Mouse (Mus musculus) intestine, embryonic 15.5 days (tissue): ENCODE data around the gene Fgf2. TPM values are rescaled to one million over a fixed set of nuclear protein-coding genes. Genes with fewer than 3 reads are reported as not detected.

ENCODE experiments used
- ATAC-seq: fragments of 200-750 bp; cut with Nextera tagmentation; 2 replicates; pipeline ENCODE4 v1.8.0; 2017; ENCODE audit warnings: moderate TSS enrichment, moderate library complexity
- H3K27ac ChIP-seq: fragments of 300-500 bp; sonication (generic); 2 replicates; pipeline ENCODE4 v1.5.1; 2015; ENCODE audit warnings: mild to moderate bottlenecking, inconsistent platforms
- H3K27me3 ChIP-seq: fragments of 300-500 bp; sonication (generic); replicated peaks from 2 replicates; pipeline ENCODE4 v1.6.1; 2015; ENCODE audit warnings: inconsistent platforms
- H3K36me3 ChIP-seq: fragments of 300-500 bp; sonication (generic); 2 replicates; pipeline ENCODE4 v1.6.1; 2015; ENCODE audit warnings: inconsistent platforms
- H3K4me1 ChIP-seq: fragments of 300-500 bp; sonication (generic); replicated peaks from 2 replicates; pipeline ENCODE4 v1.6.1; 2015; ENCODE audit warnings: inconsistent platforms
- H3K4me2 ChIP-seq: fragments of 300-500 bp; sonication (generic); replicated peaks from 2 replicates; pipeline ENCODE4 v1.6.1; 2015; ENCODE audit warnings: mild to moderate bottlenecking, inconsistent platforms
- H3K4me3 ChIP-seq: fragments of 300-500 bp; sonication (generic); replicated peaks from 2 replicates; pipeline ENCODE4 v1.5.1; 2015; ENCODE audit warnings: inconsistent platforms
- H3K9ac ChIP-seq: fragments of 300-500 bp; sonication (generic); 2 replicates; pipeline ENCODE4 v1.6.1; 2015; ENCODE audit warnings: inconsistent platforms
- H3K9me3 ChIP-seq: fragments of 300-500 bp; sonication (generic); 2 replicates; pipeline ENCODE4 v1.6.1; 2016; ENCODE audit warnings: inconsistent platforms
- WGBS: fragments of 180-500 bp; shearing (Covaris S2); methylation state at CpG from one replicate; pipeline ENCODE4 v1.1.7; 2015; 5-methylcytosine and 5-hydroxymethylcytosine counted together
- polyA plus RNA-seq: library from polyadenylated mRNA; unstranded; fragments of >200 nt; fragmentation: Nextera tagmentation; extraction: Ambion mirVana; gene quantifications from 2 replicates; pipeline ENCODE4 v1.2.1, GENCODE M21; 2015

Gene Fgf2
- polyA plus RNA-seq, 1 experiment from 2014 or later: 2.5 TPM

- no peaks in the 10 kb centered on the region for H3K27me3 ChIP-seq
- WGBS: 87% methylated on average over 5 of the region's 5 CpGs
- no peak overlapping the region for H3K27ac ChIP-seq
- H3K4me2 ChIP-seq: no peak overlapping the region
- no peak for ATAC-seq
- H3K9ac ChIP-seq: no peak overlapping the region
- H3K36me3 ChIP-seq: no peaks in the 10 kb centered on the region
- H3K9me3 ChIP-seq: no peaks in the 10 kb centered on the region
- H3K4me3 ChIP-seq: no peak overlapping the region
- no peaks in the 10 kb centered on the region for H3K4me1 ChIP-seq
Measured at GRCm38 (mm10) chr3:37396930-37397608, 48.9 kb downstream of the Fgf2 start.

GRCm38 (mm10) chr3:37397646-37398045 is 49.5 kb downstream of the Fgf2 start:
- no peak overlapping the region for H3K9ac ChIP-seq
- no peaks in the 10 kb centered on the region for H3K4me1 ChIP-seq
- no peak overlapping the region for H3K4me2 ChIP-seq
- no peaks in the 10 kb centered on the region for H3K9me3 ChIP-seq
- no peak overlapping the region for H3K4me3 ChIP-seq
- no peaks in the 10 kb centered on the region for H3K36me3 ChIP-seq
- 76% methylated on average over 3 of the region's 3 CpGs for WGBS
- no peak for ATAC-seq
- H3K27me3 ChIP-seq: no peaks in the 10 kb centered on the region
- no peak overlapping the region for H3K27ac ChIP-seq

GRCm38 (mm10) chr3:37398661-37399395 is 50.7 kb downstream of the Fgf2 start:
- H3K4me2 ChIP-seq: no peak overlapping the region
- H3K27ac ChIP-seq: no peak overlapping the region
- no peak overlapping the region for H3K9ac ChIP-seq
- no peaks in the 10 kb centered on the region for H3K36me3 ChIP-seq
- H3K4me1 ChIP-seq: no peaks in the 10 kb centered on the region
- no peak overlapping the region for H3K4me3 ChIP-seq
- WGBS: 74% methylated on average over 7 of the region's 7 CpGs
- 0 out of 2 replicates have a peak, but pooled peaks have one; percentile 36 for ATAC-seq
- no peaks in the 10 kb centered on the region for H3K9me3 ChIP-seq
- no peaks in the 10 kb centered on the region for H3K27me3 ChIP-seq

- Histone ChIP-seq H3K9ac (no peak overlapping the region; the same call in 1 of the 2 replicates), H3K4me2 (no peak overlapping the region), H3K27me3 (no peaks in the 10 kb centered on the region), H3K27ac (0 out of 2 replicates have a peak overlapping the region, but pooled peaks have one; percentile 13), H3K4me1 (no peaks in the 10 kb centered on the region), H3K4me3 (no peak overlapping the region), H3K36me3 (no peaks in the 10 kb centered on the region), H3K9me3 (no peaks in the 10 kb centered on the region)
- WGBS: 75% methylated on average over 11 of the region's 11 CpGs
- no peak for ATAC-seq
Measured at GRCm38 (mm10) chr3:37401729-37402610, 53.8 kb downstream of the Fgf2 start.

DNA sequence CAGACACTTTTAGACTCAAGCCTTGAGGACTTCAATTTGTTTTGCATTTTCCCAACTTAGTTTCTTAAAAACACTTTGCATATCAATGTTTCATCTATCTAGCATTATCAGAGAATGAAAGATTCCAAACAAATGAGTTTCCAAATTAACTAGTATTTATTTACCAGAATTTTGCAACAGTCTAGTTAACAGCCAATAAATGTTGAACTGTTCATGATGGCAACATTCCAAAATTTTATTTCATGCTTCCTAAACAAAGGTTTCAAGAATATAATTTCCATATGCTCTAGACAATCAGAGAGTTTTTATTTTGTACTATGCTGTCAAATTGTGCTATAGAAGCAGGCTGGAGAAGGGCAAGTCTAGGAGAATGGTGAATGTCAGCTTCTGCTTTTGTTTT is 59.5 kb downstream of the Fgf2 start:
- Histone ChIP-seq H3K9me3 (no peaks in the 10 kb centered on the region), H3K4me2 (no peak overlapping the region), H3K4me3 (no peak overlapping the region), H3K27me3 (no peaks in the 10 kb centered on the region), H3K36me3 (no peaks in the 10 kb centered on the region), H3K9ac (no peak overlapping the region), H3K4me1 (no peaks in the 10 kb centered on the region), H3K27ac (no peak overlapping the region)
- no peak for ATAC-seq

DNA sequence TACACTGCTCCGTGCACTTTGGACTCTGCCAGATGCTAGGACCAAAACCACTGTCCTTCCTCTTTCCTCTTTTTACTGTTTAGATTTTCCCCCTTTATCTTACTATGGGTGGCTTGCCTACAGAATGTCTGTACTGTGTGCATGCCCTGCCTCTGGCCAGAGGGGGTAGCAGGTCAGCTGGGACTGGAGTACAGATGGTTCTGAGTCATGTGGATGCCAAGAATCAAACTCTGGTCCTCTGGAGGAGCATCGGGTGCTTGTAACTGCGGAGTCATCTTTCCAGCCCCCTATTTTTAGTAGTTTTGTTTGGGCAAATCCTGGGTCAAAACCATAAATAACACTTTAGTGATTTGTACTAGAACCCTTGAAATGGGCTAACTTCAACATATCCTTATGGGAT is 65.3 kb downstream of the Fgf2 start:
- Histone ChIP-seq H3K9ac (no peak overlapping the region), H3K4me3 (no peak overlapping the region), H3K9me3 (no peaks in the 10 kb centered on the region), H3K27ac (no peak overlapping the region), H3K4me2 (no peak overlapping the region), H3K36me3 (no peaks in the 10 kb centered on the region), H3K4me1 (peaks cover 2% of the 10 kb centered on the region; the same call in 1 of the 2 replicates), H3K27me3 (no peaks in the 10 kb centered on the region)
- 79% methylated on average over 3 of the region's 3 CpGs for WGBS
- no peak for ATAC-seq

DNA sequence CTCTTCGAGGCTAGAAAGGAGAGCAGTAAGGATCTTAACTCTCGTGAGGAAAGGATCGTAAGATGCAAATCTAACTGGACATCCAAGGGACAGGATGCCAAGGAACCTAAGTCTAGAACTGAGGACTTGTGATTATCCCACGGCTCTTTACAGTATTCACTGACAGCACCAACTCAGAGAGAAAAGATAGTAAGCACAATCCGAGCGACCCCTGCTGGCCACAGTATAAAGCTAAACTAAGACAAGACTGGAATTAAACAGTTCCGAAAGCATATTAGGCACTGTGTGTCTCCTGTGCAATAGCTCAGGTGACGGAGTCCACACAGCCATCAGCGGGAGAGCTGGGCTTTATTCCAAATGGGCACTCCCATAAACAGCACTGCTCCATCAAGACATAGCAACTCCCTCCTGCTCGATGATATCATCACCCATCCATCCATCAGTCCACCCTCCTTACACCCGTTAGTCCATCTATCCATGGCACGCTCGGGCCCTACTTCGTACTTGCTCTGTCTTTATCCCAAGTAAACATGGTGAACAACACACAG is 66.3 kb downstream of the Fgf2 start:
- H3K4me1 ChIP-seq: peaks cover 4% of the 10 kb centered on the region; the same call in 1 of the 2 replicates
- WGBS: 50% methylated on average over 14 of the region's 14 CpGs
- no peak overlapping the region for H3K9ac ChIP-seq
- ATAC-seq: no peak
- no peak overlapping the region for H3K4me3 ChIP-seq
- no peak overlapping the region for H3K4me2 ChIP-seq
- H3K27ac ChIP-seq: no peak overlapping the region
- H3K27me3 ChIP-seq: no peaks in the 10 kb centered on the region
- H3K36me3 ChIP-seq: no peaks in the 10 kb centered on the region
- no peaks in the 10 kb centered on the region for H3K9me3 ChIP-seq

- H3K27ac ChIP-seq: no peak overlapping the region
Measured at GRCm38 (mm10) chr3:37418341-37418740, 70.2 kb downstream of the Fgf2 start.

GRCm38 (mm10) chr3:37418961-37419457 is 70.9 kb downstream of the Fgf2 start:
- Histone ChIP-seq H3K36me3 (no peaks in the 10 kb centered on the region), H3K4me1 (peaks cover 8% of the 10 kb centered on the region; the same call in 1 of the 2 replicates), H3K9ac (peak overlapping the region; percentile 75), H3K27ac (peak overlapping the region; percentile 91), H3K4me3 (peak overlapping the region; percentile 86), H3K4me2 (peak overlapping the region; percentile 78), H3K9me3 (no peaks in the 10 kb centered on the region), H3K27me3 (no peaks in the 10 kb centered on the region)
- under 1% methylated on average over 30 of the region's 30 CpGs for WGBS
- ATAC-seq: peak; percentile 69

More at GRCm38 (mm10) chr3:37418341-37418740, 70.2 kb downstream of the Fgf2 start:
- no peak overlapping the region for H3K9ac ChIP-seq
- H3K9me3 ChIP-seq: no peaks in the 10 kb centered on the region
- H3K4me2 ChIP-seq: peak overlapping the region; percentile 78
- peaks cover 8% of the 10 kb centered on the region; the same call in 1 of the 2 replicates for H3K4me1 ChIP-seq
- no peaks in the 10 kb centered on the region for H3K27me3 ChIP-seq
- ATAC-seq: no peak
- 69% methylated on average over 5 of the region's 5 CpGs for WGBS
- H3K4me3 ChIP-seq: peak overlapping the region; percentile 86
- no peaks in the 10 kb centered on the region for H3K36me3 ChIP-seq

- H3K4me2 ChIP-seq: peak within 1 kb of the TSS; percentile 81
- no peaks in the 10 kb centered on the region for H3K9me3 ChIP-seq
- no peaks in the 10 kb centered on the region for H3K27me3 ChIP-seq
- ATAC-seq: peak; percentile 95
- peak within 1 kb of the TSS; percentile 86 for H3K4me3 ChIP-seq
- peaks cover 8% of the 10 kb centered on the region; the same call in 1 of the 2 replicates for H3K4me1 ChIP-seq
- no peaks in the 10 kb centered on the region for H3K36me3 ChIP-seq
- under 1% methylated on average over 46 of the region's 50 CpGs for WGBS
- peak within 1 kb of the TSS; percentile 75 for H3K9ac ChIP-seq
- peak within 1 kb of the TSS; percentile 91 for H3K27ac ChIP-seq
Measured at GRCm38 (mm10) chr3:37419458-37419991, 71.4 kb downstream of the Fgf2 start, which contains the start of gene Spata5. Spata5 (plus strand) TSS chr3:37419896.

- H3K9me3 ChIP-seq: no peaks in the 10 kb centered on the region
- ATAC-seq: peak; percentile 88
- peak within 1 kb of the TSS; percentile 91 for H3K27ac ChIP-seq
- H3K4me3 ChIP-seq: peak within 1 kb of the TSS; percentile 86
- H3K36me3 ChIP-seq: no peaks in the 10 kb centered on the region
- H3K4me2 ChIP-seq: peak within 1 kb of the TSS; percentile 81
- WGBS: under 1% methylated on average over 50 of the region's 50 CpGs
- H3K27me3 ChIP-seq: no peaks in the 10 kb centered on the region
- peak within 1 kb of the TSS; percentile 75 for H3K9ac ChIP-seq
- H3K4me1 ChIP-seq: peaks cover 8% of the 10 kb centered on the region; the same call in 1 of the 2 replicates
Measured at GRCm38 (mm10) chr3:37420072-37420471, 71.9 kb downstream of the Fgf2 start, which contains the start of gene Nudt6. Nudt6 (minus strand) TSS chr3:37420211.
